Mouse (Mus musculus) frontal cortex, postnatal 25 days (tissue): ENCODE measurements around the gene Cyp1a2.
"Not testable (repeated sequence)": the region's sequence is repeated elsewhere in the genome, so short reads cannot be mapped to it uniquely, and the experiment has no call there.

Source experiments
- DNase-seq, 2 experiments: peaks; one replicate each; pipeline ENCODE4 v3.0.0; 2022; ENCODE audit warnings: low spot score in 2 of 2

Cyp1a2 gene

GRCm38 (mm10) chr9:57683520-57683919, at the start of gene Cyp1a2:
Cyp1a2 (minus strand) TSS chr9:57683703.
- DNase-seq, result no peak

GRCm38 (mm10) chr9:57728312-57728711, 44.8 kb upstream of the Cyp1a2 start:
- DNase-seq, result no peak

- DNase-seq, result no peak
Observed at GRCm38 (mm10) chr9:57724701-57725100, 41.2 kb upstream of the Cyp1a2 start.

- DNase-seq, result no peak
Observed at GRCm38 (mm10) chr9:57723796-57724195, 40.3 kb upstream of the Cyp1a2 start.

GRCm38 (mm10) chr9:57723315-57723715, 39.8 kb upstream of the Cyp1a2 start:
- no peak for DNase-seq

GRCm38 (mm10) chr9:57722371-57722770, 38.9 kb upstream of the Cyp1a2 start:
- no peak for DNase-seq

GRCm38 (mm10) chr9:57720736-57721135, 37.2 kb upstream of the Cyp1a2 start:
- no peak for DNase-seq

GRCm38 (mm10) chr9:57718408-57718807, 34.9 kb upstream of the Cyp1a2 start:
- no peak for DNase-seq

- DNase-seq, result no peak
Observed at GRCm38 (mm10) chr9:57712194-57712593, 28.7 kb upstream of the Cyp1a2 start.

- not testable (repeated sequence) for DNase-seq
Observed at GRCm38 (mm10) chr9:57710214-57710613, 26.7 kb upstream of the Cyp1a2 start.

- DNase-seq, result peak; percentile 39 to 43
Observed at GRCm38 (mm10) chr9:57708720-57709274, 25.3 kb upstream of the Cyp1a2 start.

- peak; percentile 68 to 71 for DNase-seq
Observed at GRCm38 (mm10) chr9:57708068-57708719, 24.7 kb upstream of the Cyp1a2 start, which contains the start of gene Edc3. Edc3 (plus strand) TSS chr9:57708540.

- no peak for DNase-seq
Observed at GRCm38 (mm10) chr9:57706496-57706895, 23.0 kb upstream of the Cyp1a2 start.

GRCm38 (mm10) chr9:57698466-57699150, 15.1 kb upstream of the Cyp1a2 start:
- no peak for DNase-seq

- no peak for DNase-seq
Observed at GRCm38 (mm10) chr9:57697380-57697779, 13.9 kb upstream of the Cyp1a2 start.

GRCm38 (mm10) chr9:57696380-57697285, 13.1 kb upstream of the Cyp1a2 start:
- peak; percentile 46 to 49 for DNase-seq

- no peak for DNase-seq
Observed at GRCm38 (mm10) chr9:57694108-57694507, 10.6 kb upstream of the Cyp1a2 start.

GRCm38 (mm10) chr9:57688606-57689005, 5.1 kb upstream of the Cyp1a2 start:
- DNase-seq, result no peak

GRCm38 (mm10) chr9:57688158-57688557, 4.7 kb upstream of the Cyp1a2 start:
- no peak for DNase-seq

GRCm38 (mm10) chr9:57687751-57688150, 4.2 kb upstream of the Cyp1a2 start, which contains the start of gene Cyp1a1:
Cyp1a1 (plus strand) TSS chr9:57687928.
- DNase-seq, result no peak

GRCm38 (mm10) chr9:57686011-57686410, 2.5 kb upstream of the Cyp1a2 start:
- no peak for DNase-seq

GRCm38 (mm10) chr9:57681411-57681810, 2.1 kb downstream of the Cyp1a2 start:
- DNase-seq, result no peak
